Mouse (Mus musculus) neutrophil, adult 5-6 weeks (primary cell): ENCODE results near the gene Pabpc6. TPM values are rescaled to one million over a fixed set of nuclear protein-coding genes. Genes with fewer than 3 reads are reported as not detected.

Source experiments
- ATAC-seq: fragments of 151-379, 151-347 bp; 2 replicates; pipeline ENCODE4 v1.8.0; 2017; ENCODE audit warnings: mild to moderate bottlenecking, moderate TSS enrichment; ENCODE audit not compliant: insufficient number of reproducible peaks, poor library complexity, low FRiP score, severe bottlenecking; ENCODE audit errors: extremely low read depth
- total RNA-seq: library from RNA; stranded (forward); fragments of 200-1000 nt; gene quantifications from 2 replicates; pipeline ENCODE4 v1.2.3, GENCODE M21; 2017

Pabpc6 gene
- total RNA-seq, result not detected in 2 replicates

- no peak for ATAC-seq
Observed at GRCm38 (mm10) chr17:9669283-9669905, at the start of gene Pabpc6. Gene Pabpc6, minus strand, starts transcription at chr17:9669717.

- no peak for ATAC-seq
Observed at GRCm38 (mm10) chr17:9710910-9711309, 41.4 kb upstream of the Pabpc6 start.

- ATAC-seq, result no peak
Observed at GRCm38 (mm10) chr17:9708888-9709287, 39.4 kb upstream of the Pabpc6 start.

- no peak for ATAC-seq
Observed at GRCm38 (mm10) chr17:9707356-9707755, 37.8 kb upstream of the Pabpc6 start.

- no peak for ATAC-seq
Observed at GRCm38 (mm10) chr17:9697763-9698162, 28.2 kb upstream of the Pabpc6 start.

- ATAC-seq, result no peak
Observed at GRCm38 (mm10) chr17:9691251-9691650, 21.7 kb upstream of the Pabpc6 start.

GRCm38 (mm10) chr17:9683539-9684155 lies 14.1 kb upstream of the Pabpc6 start:
- no peak for ATAC-seq

GRCm38 (mm10) chr17:9680741-9681140 lies 11.2 kb upstream of the Pabpc6 start:
- ATAC-seq, result no peak

GRCm38 (mm10) chr17:9675175-9675789 lies 5.8 kb upstream of the Pabpc6 start:
- ATAC-seq, result no peak

GRCm38 (mm10) chr17:9667955-9668354 lies 1.6 kb downstream of the Pabpc6 start:
- no peak for ATAC-seq

GRCm38 (mm10) chr17:9658651-9659050 lies 10.9 kb downstream of the Pabpc6 start:
- ATAC-seq, result no peak

GRCm38 (mm10) chr17:9654155-9654554 lies 15.4 kb downstream of the Pabpc6 start:
- no peak for ATAC-seq

GRCm38 (mm10) chr17:9647644-9648043 lies 21.9 kb downstream of the Pabpc6 start:
- ATAC-seq, result no peak

- ATAC-seq, result no peak
Observed at GRCm38 (mm10) chr17:9643657-9644180, 25.8 kb downstream of the Pabpc6 start.

- ATAC-seq, result no peak
Observed at GRCm38 (mm10) chr17:9637011-9637410, 32.5 kb downstream of the Pabpc6 start.

GRCm38 (mm10) chr17:9632579-9633252 lies 36.8 kb downstream of the Pabpc6 start:
- ATAC-seq, result no peak

- no peak for ATAC-seq
Observed at GRCm38 (mm10) chr17:9632140-9632539, 37.4 kb downstream of the Pabpc6 start.

- ATAC-seq, result no peak
Observed at GRCm38 (mm10) chr17:9631081-9631480, 38.4 kb downstream of the Pabpc6 start.

GRCm38 (mm10) chr17:9627011-9627410 lies 42.5 kb downstream of the Pabpc6 start:
- ATAC-seq, result no peak
